Mouse (Mus musculus): ENCODE measurements at regions not wholly inside any gene's neighbourhood (a gene's known extent, or its start where the extent isn't known, plus 50 kb on each side); places are given as distances from the start of the nearest gene placed in this dataset.
A peak's percentile ranks its signal among the peaks of the same experiment; 100 is the strongest.

DNA sequence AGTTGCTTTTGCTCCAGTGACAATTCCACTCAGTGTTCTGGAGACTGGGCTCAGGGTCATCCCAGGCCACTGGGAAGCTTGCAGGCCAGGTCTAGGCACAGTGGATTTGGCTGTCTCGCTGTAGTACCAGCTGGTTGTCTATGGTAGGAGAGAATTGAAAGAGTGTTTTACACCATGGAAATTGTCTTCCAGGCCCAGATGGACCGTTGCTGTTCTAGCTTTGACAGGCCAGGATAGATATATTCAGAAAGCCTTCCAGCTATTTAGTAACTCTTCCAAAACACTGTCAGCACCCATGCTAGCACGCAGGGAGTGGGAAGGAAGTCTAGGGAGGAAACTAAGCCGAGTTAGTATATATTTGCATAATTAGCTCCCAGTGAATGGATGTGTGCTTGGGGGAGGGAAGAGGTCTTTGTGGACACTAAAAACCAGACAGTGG, 222.2 kb downstream of the Tmem182 start:
- TF ChIP-seq CTCF (IDR thresholded peaks at IDR 0.05; ENCODE audit: borderline replicate concordance, insufficient read depth, low read depth, low read length), result no peak
- TF ChIP-seq POLR2A (IDR thresholded peaks at IDR 0.05; ENCODE audit: borderline replicate concordance, insufficient read depth, low read length), result no peak
- Histone ChIP-seq H3K27ac (ENCODE audit: insufficient read depth, low read length) (no peak overlapping the region), H3K4me1 (ENCODE audit: control insufficient read depth, insufficient read depth, low read length) (no peaks in the 10 kb centered on the region), H3K27me3 (ENCODE audit: control insufficient read depth, insufficient read depth, low read length) (no peaks in the 10 kb centered on the region), H3K4me3 (replicated peaks; ENCODE audit: insufficient read depth, low read depth, low read length) (no peak overlapping the region)
- DNase-seq, result peak in 1 of 2 experiments; percentile 3
- WGBS, result 7% methylated on average over 4 of the region's 4 CpGs

DNA sequence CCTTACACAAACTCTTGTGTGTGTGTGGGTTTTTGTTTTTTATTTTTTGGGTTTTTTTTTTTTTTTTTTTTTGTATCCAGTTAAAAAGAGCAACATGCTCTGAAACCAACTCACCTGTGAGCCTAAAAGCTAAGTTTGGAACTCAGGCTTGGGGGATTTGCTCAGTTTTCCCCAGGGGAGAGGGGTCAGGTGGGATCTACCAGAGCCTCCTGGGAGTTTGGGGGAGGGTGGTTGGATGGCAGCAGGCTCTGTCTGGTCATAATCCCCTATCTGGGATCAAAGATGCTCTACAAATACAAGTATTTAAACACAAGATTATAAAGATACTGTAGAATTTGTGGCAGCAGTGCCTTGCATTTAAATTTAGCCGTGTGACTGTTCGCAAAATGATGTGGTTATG, 222.6 kb downstream of the Tmem182 start:
- H3K27ac ChIP-seq (ENCODE audit: insufficient read depth, low read length), result no peak overlapping the region
- DNase-seq, result no peak

GRCm38 (mm10) chr1:41035085-41035880, 229.9 kb downstream of the Tmem182 start:
- no peak for DNase-seq
- no peak overlapping the region for H3K27ac ChIP-seq (ENCODE audit: insufficient read depth, low read length)

More for the DNA sequence above, 222.6 kb downstream of the Tmem182 start:
- TF ChIP-seq POLR2A (IDR thresholded peaks at IDR 0.05; ENCODE audit: borderline replicate concordance, insufficient read depth, low read length), result no peak
- no peak for TF ChIP-seq CTCF (IDR thresholded peaks at IDR 0.05; ENCODE audit: borderline replicate concordance, insufficient read depth, low read depth, low read length)
- no peaks in the 10 kb centered on the region for H3K4me1 ChIP-seq (ENCODE audit: control insufficient read depth, insufficient read depth, low read length)
- 81% methylated on average over 2 of the region's 2 CpGs for WGBS
- H3K4me3 ChIP-seq (replicated peaks; ENCODE audit: insufficient read depth, low read depth, low read length), result no peak overlapping the region
- no peaks in the 10 kb centered on the region for H3K27me3 ChIP-seq (ENCODE audit: control insufficient read depth, insufficient read depth, low read length)

DNA sequence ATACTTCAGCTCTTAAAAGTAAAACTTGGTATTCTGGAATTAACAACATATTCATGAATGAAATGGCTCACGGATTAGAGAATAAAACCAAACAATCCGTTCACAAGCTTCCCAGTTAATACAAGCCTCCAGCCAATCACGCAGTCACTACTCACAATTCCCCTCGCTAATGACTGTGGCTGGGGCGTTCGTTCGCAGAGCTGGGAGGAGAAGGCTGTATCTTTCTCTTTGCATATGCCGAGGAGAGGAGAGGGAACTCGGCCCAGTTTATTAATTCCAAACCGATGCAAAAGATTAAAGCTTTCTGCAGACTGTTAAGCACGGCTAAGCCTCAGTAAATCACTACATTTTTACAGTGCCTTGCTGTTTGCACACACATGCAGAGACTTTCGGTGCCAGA, 231.5 kb downstream of the Tmem182 start:
- no peaks in the 10 kb centered on the region for H3K4me1 ChIP-seq (ENCODE audit: control insufficient read depth, insufficient read depth, low read length)
- no peaks in the 10 kb centered on the region for H3K27me3 ChIP-seq (ENCODE audit: control insufficient read depth, insufficient read depth, low read length)
- no peak overlapping the region for H3K27ac ChIP-seq (ENCODE audit: insufficient read depth, low read length)
- DNase-seq, result no peak
- 60% methylated on average over 12 of the region's 12 CpGs for WGBS
- H3K4me3 ChIP-seq (replicated peaks; ENCODE audit: insufficient read depth, low read depth, low read length), result no peak overlapping the region
- TF ChIP-seq CTCF (IDR thresholded peaks at IDR 0.05; ENCODE audit: borderline replicate concordance, insufficient read depth, low read depth, low read length), result no peak
- no peak for TF ChIP-seq POLR2A (IDR thresholded peaks at IDR 0.05; ENCODE audit: borderline replicate concordance, insufficient read depth, low read length)

More at GRCm38 (mm10) chr1:41035085-41035880, 229.9 kb downstream of the Tmem182 start:
- no peak overlapping the region for H3K4me3 ChIP-seq (replicated peaks; ENCODE audit: insufficient read depth, low read depth, low read length)
- no peaks in the 10 kb centered on the region for H3K4me1 ChIP-seq (ENCODE audit: control insufficient read depth, insufficient read depth, low read length)
- no peaks in the 10 kb centered on the region for H3K27me3 ChIP-seq (ENCODE audit: control insufficient read depth, insufficient read depth, low read length)
- 52% methylated on average over 22 of the region's 22 CpGs for WGBS
- TF ChIP-seq CTCF (IDR thresholded peaks at IDR 0.05; ENCODE audit: borderline replicate concordance, insufficient read depth, low read depth, low read length) (no peak), POLR2A (IDR thresholded peaks at IDR 0.05; ENCODE audit: borderline replicate concordance, insufficient read depth, low read length) (no peak)

GRCm38 (mm10) chr1:41054426-41054955, 249.1 kb downstream of the Tmem182 start:
- no peak for TF ChIP-seq CTCF (IDR thresholded peaks at IDR 0.05; ENCODE audit: borderline replicate concordance, insufficient read depth, low read depth, low read length)
- no peak for TF ChIP-seq POLR2A (IDR thresholded peaks at IDR 0.05; ENCODE audit: borderline replicate concordance, insufficient read depth, low read length)
- Histone ChIP-seq H3K27ac (ENCODE audit: insufficient read depth, low read length) (no peak overlapping the region), H3K27me3 (ENCODE audit: control insufficient read depth, insufficient read depth, low read length) (no peaks in the 10 kb centered on the region), H3K4me1 (ENCODE audit: control insufficient read depth, insufficient read depth, low read length) (no peaks in the 10 kb centered on the region), H3K4me3 (replicated peaks; ENCODE audit: insufficient read depth, low read depth, low read length) (no peak overlapping the region)
- WGBS, result 82% methylated on average over 5 of the region's 5 CpGs
- DNase-seq, result no peak

GRCm38 (mm10) chr1:41055761-41056160, 250.4 kb downstream of the Tmem182 start:
- no peaks in the 10 kb centered on the region for H3K27me3 ChIP-seq (ENCODE audit: control insufficient read depth, insufficient read depth, low read length)
- 45% methylated on average over 10 of the region's 10 CpGs for WGBS
- H3K27ac ChIP-seq (ENCODE audit: insufficient read depth, low read length), result no peak overlapping the region
- no peaks in the 10 kb centered on the region for H3K4me1 ChIP-seq (ENCODE audit: control insufficient read depth, insufficient read depth, low read length)
- no peak overlapping the region for H3K4me3 ChIP-seq (replicated peaks; ENCODE audit: insufficient read depth, low read depth, low read length)
- DNase-seq, result no peak
- TF ChIP-seq CTCF (IDR thresholded peaks at IDR 0.05; ENCODE audit: borderline replicate concordance, insufficient read depth, low read depth, low read length), result no peak
- TF ChIP-seq POLR2A (IDR thresholded peaks at IDR 0.05; ENCODE audit: borderline replicate concordance, insufficient read depth, low read length), result no peak

GRCm38 (mm10) chr1:41065130-41065529, 259.7 kb downstream of the Tmem182 start:
- DNase-seq, result no peak
- Histone ChIP-seq H3K27ac (ENCODE audit: insufficient read depth, low read length) (no peak overlapping the region), H3K27me3 (ENCODE audit: control insufficient read depth, insufficient read depth, low read length) (no peaks in the 10 kb centered on the region), H3K4me1 (ENCODE audit: control insufficient read depth, insufficient read depth, low read length) (no peaks in the 10 kb centered on the region), H3K4me3 (replicated peaks; ENCODE audit: insufficient read depth, low read depth, low read length) (no peak overlapping the region)
- 24% methylated on average over 10 of the region's 10 CpGs for WGBS
- TF ChIP-seq CTCF (IDR thresholded peaks at IDR 0.05; ENCODE audit: borderline replicate concordance, insufficient read depth, low read depth, low read length) (no peak), POLR2A (IDR thresholded peaks at IDR 0.05; ENCODE audit: borderline replicate concordance, insufficient read depth, low read length) (no peak)

- Histone ChIP-seq H3K27ac (ENCODE audit: insufficient read depth, low read length) (no peak overlapping the region), H3K4me1 (ENCODE audit: control insufficient read depth, insufficient read depth, low read length) (no peaks in the 10 kb centered on the region), H3K27me3 (ENCODE audit: control insufficient read depth, insufficient read depth, low read length) (no peaks in the 10 kb centered on the region), H3K4me3 (replicated peaks; ENCODE audit: insufficient read depth, low read depth, low read length) (no peak overlapping the region)
- 97% methylated on average over 5 of the region's 5 CpGs for WGBS
- TF ChIP-seq POLR2A (IDR thresholded peaks at IDR 0.05; ENCODE audit: borderline replicate concordance, insufficient read depth, low read length) (no peak), CTCF (IDR thresholded peaks at IDR 0.05; ENCODE audit: borderline replicate concordance, insufficient read depth, low read depth, low read length) (no peak)
- no peak for DNase-seq
Measured at GRCm38 (mm10) chr1:41104869-41105268, 299.5 kb downstream of the Tmem182 start.
